Mouse (Mus musculus): Measurements from ENCODE around the gene Phc1. TPM values are rescaled to one million over a fixed set of nuclear protein-coding genes. Genes with fewer than 3 reads are reported as not detected.
A peak's percentile ranks its signal among the peaks of the same experiment; 100 is the strongest.

Gene Phc1
- total and polyA plus RNA-seq, 2 experiments from 2014 or later, result 24.6 to 75.7 TPM

GRCm38 (mm10) chr6:122274546-122274945 lies 65.8 kb downstream of the Phc1 start:
- H3K27ac ChIP-seq (ENCODE audit: low read depth, low read length), result no peak overlapping the region
- WGBS, result 73% methylated on average over 5 of the region's 5 CpGs
- H3K27me3 ChIP-seq (ENCODE audit: insufficient read depth, low read length), result no peaks in the 10 kb centered on the region
- H3K4me2 ChIP-seq (ENCODE audit: low read depth), result no peak overlapping the region
- ATAC-seq, result no peak
- no peak overlapping the region for H3K9ac ChIP-seq
- TF ChIP-seq CTCF (IDR thresholded peaks at IDR 0.05; ENCODE audit: low read depth), result no peak
- no peaks in the 10 kb centered on the region for H3K4me1 ChIP-seq (ENCODE audit: insufficient read depth)
- H3K9me3 ChIP-seq (ENCODE audit: low read length), result no peaks in the 10 kb centered on the region
- H3K4me3 ChIP-seq (ENCODE audit: low read depth, low read length), result no peak overlapping the region
- DNase-seq, result no peak
- no peaks in the 10 kb centered on the region for H3K36me3 ChIP-seq (ENCODE audit: insufficient read depth)

GRCm38 (mm10) chr6:122270152-122270551 lies 70.2 kb downstream of the Phc1 start:
- ATAC-seq (no peak), DNase-seq (no peak)
- Histone ChIP-seq H3K27me3 (ENCODE audit: insufficient read depth, low read length) (no peaks in the 10 kb centered on the region), H3K4me2 (ENCODE audit: low read depth) (no peak overlapping the region), H3K27ac (ENCODE audit: low read depth, low read length) (no peak overlapping the region), H3K4me1 (ENCODE audit: insufficient read depth) (0 out of 2 replicates have a peak, but pooled peaks cover 3% of the 10 kb centered on the region), H3K36me3 (ENCODE audit: insufficient read depth) (no peaks in the 10 kb centered on the region), H3K4me3 (ENCODE audit: low read depth, low read length) (no peak overlapping the region), H3K9ac (no peak overlapping the region), H3K9me3 (ENCODE audit: low read length) (no peaks in the 10 kb centered on the region)
- WGBS, result 73% methylated on average over 11 of the region's 11 CpGs
- TF ChIP-seq CTCF (IDR thresholded peaks at IDR 0.05; ENCODE audit: low read depth), result no peak

GRCm38 (mm10) chr6:122269170-122269569 lies 71.2 kb downstream of the Phc1 start:
- Histone ChIP-seq H3K4me1 (ENCODE audit: insufficient read depth) (0 out of 2 replicates have a peak, but pooled peaks cover 3% of the 10 kb centered on the region), H3K4me3 (ENCODE audit: low read depth, low read length) (no peak overlapping the region), H3K27me3 (ENCODE audit: insufficient read depth, low read length) (no peaks in the 10 kb centered on the region), H3K27ac (ENCODE audit: low read depth, low read length) (0 out of 2 replicates have a peak overlapping the region, but pooled peaks have one; percentile 4), H3K36me3 (ENCODE audit: insufficient read depth) (no peaks in the 10 kb centered on the region), H3K4me2 (ENCODE audit: low read depth) (no peak overlapping the region), H3K9ac (no peak overlapping the region), H3K9me3 (ENCODE audit: low read length) (no peaks in the 10 kb centered on the region)
- 69% methylated on average over 4 of the region's 4 CpGs for WGBS
- TF ChIP-seq CTCF (IDR thresholded peaks at IDR 0.05; ENCODE audit: low read depth), result no peak
- ATAC-seq (peak; percentile 67), DNase-seq (no peak)

GRCm38 (mm10) chr6:122268561-122268960 lies 71.8 kb downstream of the Phc1 start:
- no peak for TF ChIP-seq CTCF (IDR thresholded peaks at IDR 0.05; ENCODE audit: low read depth)
- H3K27ac ChIP-seq (ENCODE audit: low read depth, low read length), result 0 out of 2 replicates have a peak overlapping the region, but pooled peaks have one; percentile 4
- 23% methylated on average over 3 of the region's 3 CpGs for WGBS

More at GRCm38 (mm10) chr6:122268561-122268960, 71.8 kb downstream of the Phc1 start:
- peak; percentile 89 for ATAC-seq
- Histone ChIP-seq H3K4me1 (ENCODE audit: insufficient read depth) (0 out of 2 replicates have a peak, but pooled peaks cover 3% of the 10 kb centered on the region), H3K9me3 (ENCODE audit: low read length) (no peaks in the 10 kb centered on the region), H3K4me3 (ENCODE audit: low read depth, low read length) (no peak overlapping the region), H3K9ac (no peak overlapping the region), H3K4me2 (ENCODE audit: low read depth) (no peak overlapping the region), H3K27me3 (ENCODE audit: insufficient read depth, low read length) (no peaks in the 10 kb centered on the region), H3K36me3 (ENCODE audit: insufficient read depth) (no peaks in the 10 kb centered on the region)
- peak; percentile 84 for DNase-seq

Other genes with a start within 250 kb of the Phc1 start
- gene Klrg1, start 57.7 kb downstream of the Phc1 start, total RNA-seq (2014; rRNA removed), result 0.15 and 2.7 TPM in 2 replicates
- 0.91 and 1.1 TPM in 2 replicates for gene Klrg1, start 57.7 kb downstream of the Phc1 start, polyA plus RNA-seq (2015; fragmentation: Nextera tagmentation; extraction: Ambion mirVana)
- 51.9 and 52.9 TPM in 2 replicates for gene M6pr, start 31.8 kb downstream of the Phc1 start, total RNA-seq (2014; rRNA removed)
- 42.6 and 44.0 TPM in 2 replicates for gene M6pr, start 31.8 kb downstream of the Phc1 start, polyA plus RNA-seq (2015; fragmentation: Nextera tagmentation; extraction: Ambion mirVana)
- 159 and 160 TPM in 2 replicates for gene Rimklb, start 158.2 kb upstream of the Phc1 start, total RNA-seq (2014; rRNA removed)
- gene Rimklb, start 158.2 kb upstream of the Phc1 start, polyA plus RNA-seq (2015; fragmentation: Nextera tagmentation; extraction: Ambion mirVana), result 86.6 and 104 TPM in 2 replicates
- 3.5 and 3.6 TPM in 2 replicates for gene Mfap5, start 165.3 kb upstream of the Phc1 start, total RNA-seq (2014; rRNA removed)
- 3.8 and 5.5 TPM in 2 replicates for gene Mfap5, start 165.3 kb upstream of the Phc1 start, polyA plus RNA-seq (2015; fragmentation: Nextera tagmentation; extraction: Ambion mirVana)
- gene Aicda, start 213.2 kb upstream of the Phc1 start, total RNA-seq (2014; rRNA removed), result 0.31 and 3.1 TPM in 2 replicates
- gene Aicda, start 213.2 kb upstream of the Phc1 start, polyA plus RNA-seq (2015; fragmentation: Nextera tagmentation; extraction: Ambion mirVana), result 0.29 and 1.3 TPM in 2 replicates

Measured in forebrain, postnatal 0 days (tissue).